Mouse (Mus musculus): ENCODE data around the gene Gm44790.
"Not testable (repeated sequence)": the region's sequence is repeated elsewhere in the genome, so short reads cannot be mapped to it uniquely, and the experiment has no call there.

The Gm44790 gene

GRCm38 (mm10) chr6:86474072-86474471, 47.6 kb downstream of the Gm44790 start:
- no peak for DNase-seq (ENCODE audit: low read depth, low spot score)

DNA sequence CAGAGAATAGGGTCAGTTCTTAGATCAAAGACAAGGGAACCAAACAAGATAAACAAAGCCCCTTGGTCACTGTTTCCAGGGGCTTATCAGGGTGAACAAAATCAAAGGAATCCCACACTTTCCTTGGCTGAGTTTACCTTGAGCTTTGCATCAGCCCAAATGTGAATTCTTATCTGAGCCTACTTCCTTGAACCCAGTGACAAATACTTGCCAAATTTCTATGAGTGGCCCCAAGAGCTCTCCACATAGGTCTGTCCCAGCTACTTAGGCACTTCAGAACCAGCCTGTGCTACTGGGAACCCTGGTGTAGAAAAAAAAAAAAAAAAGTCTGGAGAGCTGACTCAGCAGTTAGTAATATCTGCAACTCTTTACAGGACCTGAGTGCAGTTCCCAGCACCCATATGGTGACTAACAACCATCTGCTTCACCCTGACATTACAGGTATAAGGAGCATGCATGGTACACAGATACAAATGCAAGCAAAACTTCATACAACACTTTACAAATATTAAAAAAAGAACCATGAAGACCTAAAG, 48.3 kb downstream of the Gm44790 start:
- DNase-seq (ENCODE audit: low read depth, low spot score): no peak

DNA sequence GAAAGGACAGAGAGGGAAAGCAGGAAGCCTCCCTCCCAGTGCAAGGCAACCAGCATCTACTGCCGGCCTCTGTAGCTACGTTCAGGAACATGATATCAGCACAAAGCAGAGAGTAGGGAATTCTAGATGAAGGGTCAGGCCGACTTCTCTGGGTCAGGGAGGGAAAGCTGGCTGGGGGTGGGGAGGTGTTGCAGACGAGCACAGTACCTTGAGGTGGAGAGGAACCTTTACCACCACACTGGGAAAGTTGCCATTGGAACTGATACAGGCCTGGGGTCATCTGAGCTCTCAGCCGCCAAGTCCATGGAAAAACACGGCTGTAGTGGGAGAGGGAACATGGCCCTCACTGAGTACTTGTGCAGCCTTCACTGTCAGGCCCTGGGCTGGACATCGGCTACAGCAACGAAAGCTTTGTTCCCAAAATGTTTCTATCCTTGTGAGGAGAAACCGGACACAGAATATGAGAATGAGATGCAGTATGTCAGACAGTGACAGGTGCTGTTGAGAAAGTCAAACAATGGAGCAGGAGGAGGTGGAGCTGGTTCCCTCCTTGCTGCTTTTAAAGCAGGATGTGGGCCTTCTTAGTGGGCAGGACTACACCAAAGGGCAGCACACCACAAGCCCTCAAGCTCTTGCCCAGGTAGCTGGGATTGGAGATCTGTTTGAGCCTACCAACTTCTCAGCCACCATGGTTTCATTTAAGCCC, 49.2 kb downstream of the Gm44790 start:
- no peak for DNase-seq (ENCODE audit: low read depth, low spot score)

GRCm38 (mm10) chr6:86476931-86477330, 50.5 kb downstream of the Gm44790 start:
- DNase-seq (ENCODE audit: low read depth, low spot score): no peak

DNA sequence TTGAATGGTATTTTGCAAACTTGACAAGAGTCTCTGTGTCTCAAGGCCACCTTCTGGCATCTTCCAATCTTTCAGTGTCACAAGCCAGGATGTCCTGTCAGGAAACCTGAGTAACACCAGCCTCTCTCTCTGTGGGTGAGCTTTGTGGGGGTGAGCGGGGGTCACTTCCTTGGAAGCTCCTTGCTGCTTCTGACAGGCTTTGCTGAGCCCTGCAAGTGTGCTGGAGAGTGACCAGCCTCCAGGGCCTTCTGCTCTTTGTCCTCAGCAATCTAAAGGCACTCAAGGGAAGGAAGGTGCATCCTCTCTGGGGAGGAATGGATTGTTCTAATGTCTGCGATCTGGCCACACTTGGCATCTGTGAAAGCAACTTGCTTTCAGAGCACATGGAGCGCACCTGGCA, 52.9 kb downstream of the Gm44790 start:
- DNase-seq (ENCODE audit: low read depth, low spot score): no peak

DNA sequence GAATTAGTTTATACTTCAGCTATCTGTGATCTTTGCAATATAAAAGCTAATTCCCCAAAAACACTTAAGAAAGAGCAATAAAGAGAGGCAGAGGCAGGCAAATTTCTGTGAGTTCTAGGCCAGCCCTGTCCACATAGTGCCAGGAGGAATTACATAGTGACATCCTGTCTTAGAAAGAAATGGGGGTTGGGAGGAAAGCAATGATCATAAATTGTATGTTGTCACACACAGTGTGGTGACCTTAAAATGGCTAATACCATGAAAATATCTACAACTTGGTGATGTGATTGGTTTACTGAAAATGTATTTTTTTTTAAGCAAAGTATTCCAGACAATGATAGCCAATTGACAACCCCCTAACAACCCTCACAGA, 53.3 kb downstream of the Gm44790 start:
- DNase-seq (ENCODE audit: low read depth, low spot score): no peak

GRCm38 (mm10) chr6:86480189-86480831, 53.9 kb downstream of the Gm44790 start:
- no peak for DNase-seq (ENCODE audit: low read depth, low spot score)

DNA sequence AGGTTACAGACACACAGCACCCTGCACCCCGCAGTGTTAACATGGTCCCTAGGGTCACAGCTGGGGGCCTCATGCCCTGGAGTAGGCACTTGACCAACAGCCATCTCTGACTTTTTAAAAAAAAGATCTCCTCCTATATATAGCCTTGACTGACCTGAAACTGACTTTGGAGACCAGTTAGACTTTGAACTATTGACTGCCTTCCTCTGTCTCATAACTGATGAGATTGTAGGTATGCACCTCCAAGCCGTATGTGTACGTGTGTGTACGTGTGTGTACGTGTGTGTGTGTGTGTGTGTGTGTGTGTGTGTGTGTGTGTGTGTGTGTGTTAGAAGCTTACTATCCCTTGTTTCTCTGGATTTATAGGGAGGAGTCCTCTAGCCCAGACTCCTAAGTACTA, 55.4 kb downstream of the Gm44790 start:
- DNase-seq (ENCODE audit: low read depth, low spot score): no peak

- DNase-seq (ENCODE audit: low read depth, low spot score): no peak
Observed at GRCm38 (mm10) chr6:86485943-86486640, 59.6 kb downstream of the Gm44790 start.

DNA sequence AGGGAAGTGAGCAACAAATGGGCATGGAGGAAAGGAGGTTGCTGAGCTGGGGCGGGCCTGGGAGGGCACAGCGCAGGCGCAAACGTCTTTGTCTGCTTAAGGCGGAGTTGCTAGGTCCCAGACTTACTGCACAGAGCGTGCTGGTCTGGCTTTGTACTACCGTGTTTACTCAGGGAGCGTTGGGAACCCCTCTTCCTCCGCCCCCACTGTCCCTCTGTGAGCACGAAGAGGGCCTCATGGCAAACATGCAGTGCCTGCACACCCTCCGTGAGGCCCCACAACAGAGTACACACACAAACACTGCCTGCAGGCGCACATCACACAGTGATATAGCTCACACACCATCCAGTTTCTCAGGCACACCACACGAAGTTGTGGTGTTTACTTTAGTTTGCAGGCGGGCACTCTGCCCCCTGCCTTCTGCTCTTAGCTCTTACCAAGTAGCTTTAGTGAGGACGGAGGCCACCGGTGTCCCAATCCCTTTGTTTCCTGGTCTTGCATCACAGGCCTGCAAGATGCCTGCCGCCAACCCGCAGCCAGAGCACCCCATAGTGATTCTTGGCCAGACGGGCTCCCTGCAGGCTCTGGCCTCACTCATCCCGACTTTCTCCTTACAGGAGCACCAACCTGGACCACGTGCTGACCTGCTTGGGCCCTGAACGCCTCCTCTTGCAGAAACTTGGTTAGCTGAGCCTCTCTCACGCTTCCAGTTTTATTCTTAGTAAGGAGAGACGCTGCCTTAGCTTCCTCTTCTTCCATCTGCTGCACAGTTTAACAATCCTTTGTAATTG, 61.1 kb downstream of the Gm44790 start:
- peak; percentile 49 for DNase-seq (ENCODE audit: low read depth, low spot score)

- no peak for DNase-seq (ENCODE audit: low read depth, low spot score)
Observed at GRCm38 (mm10) chr6:86488149-86488485, 61.7 kb downstream of the Gm44790 start.

- DNase-seq (ENCODE audit: low read depth, low spot score): no peak
Observed at GRCm38 (mm10) chr6:86489945-86490344, 63.5 kb downstream of the Gm44790 start.

GRCm38 (mm10) chr6:86490413-86490812, 64.0 kb downstream of the Gm44790 start:
- not testable (repeated sequence) for DNase-seq (ENCODE audit: low read depth, low spot score)

DNA sequence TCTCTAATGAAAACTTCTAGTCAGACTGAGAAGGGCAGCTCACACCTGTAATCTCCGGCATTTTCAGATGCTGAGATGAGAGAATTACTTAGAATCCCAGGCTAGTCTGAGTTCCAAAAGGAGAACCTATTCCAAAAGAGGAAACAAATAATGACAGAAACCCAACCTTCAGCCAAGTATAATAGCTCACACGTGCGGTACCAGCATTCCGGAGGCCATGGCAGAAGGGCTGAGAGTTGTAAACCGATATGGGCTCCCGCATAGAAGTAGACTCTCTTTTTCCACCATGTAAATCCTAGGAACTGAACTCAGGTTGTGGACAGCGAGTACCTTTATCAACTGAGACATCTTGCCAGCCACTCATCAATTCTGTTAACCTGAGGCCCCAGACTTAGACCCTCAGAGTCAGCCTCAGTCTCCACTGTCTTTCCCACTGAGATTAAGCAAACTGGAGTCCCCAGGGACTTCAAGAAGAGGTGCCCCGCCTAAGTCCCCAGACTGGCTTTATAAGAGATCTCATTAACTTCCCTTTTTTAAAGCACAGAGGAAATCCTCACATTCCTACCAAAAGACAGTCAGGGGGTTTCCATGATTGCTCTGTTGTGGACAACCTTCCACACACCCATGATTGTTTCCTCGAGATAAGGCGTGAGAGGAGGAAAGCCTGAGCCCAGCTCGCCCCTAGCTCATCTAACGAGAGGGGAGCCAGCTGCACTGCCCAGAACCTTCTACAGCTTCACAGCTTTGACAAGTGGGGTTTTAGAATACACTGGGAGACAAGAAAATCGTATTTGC, 67.2 kb downstream of the Gm44790 start:
- DNase-seq (ENCODE audit: low read depth, low spot score): no peak

- DNase-seq (ENCODE audit: low read depth, low spot score): no peak
Observed at GRCm38 (mm10) chr6:86494767-86495166, 68.3 kb downstream of the Gm44790 start.

Measured in retina, postnatal 7 days (tissue).